Mouse (Mus musculus) small intestine, adult 2 months (tissue): Measurements from ENCODE around the gene Gm10762. TPM values are rescaled to one million over a fixed set of nuclear protein-coding genes. Genes with fewer than 3 reads are reported as not detected.

Source experiments
- H3K27ac ChIP-seq: fragments of 200-500 bp; 2 replicates; pipeline ENCODE4 v1.5.1; 2012; ENCODE audit warnings: low read depth, low read length, control low read depth, inconsistent platforms; ENCODE audit not compliant: insufficient read depth
- H3K27me3 ChIP-seq: fragments of 200-500 bp; 2 replicates; pipeline ENCODE4 v1.6.1; 2012; ENCODE audit warnings: mild to moderate bottlenecking, moderate library complexity, low read length, inconsistent platforms; ENCODE audit not compliant: control insufficient read depth, insufficient read depth
- H3K36me3 ChIP-seq: fragments of 200-500 bp; 2 replicates; pipeline ENCODE4 v1.6.1; 2012; ENCODE audit warnings: mild to moderate bottlenecking, low read length, control low read depth, inconsistent platforms; ENCODE audit not compliant: control insufficient read depth, insufficient read depth
- H3K4me1 ChIP-seq: fragments of 200-500 bp; 2 replicates; pipeline ENCODE4 v1.6.1; 2012; ENCODE audit warnings: low read length, inconsistent platforms, mixed read lengths; ENCODE audit not compliant: control insufficient read depth, insufficient read depth, insufficient read length
- H3K4me3 ChIP-seq: fragments of 200-500 bp; 2 replicates; pipeline ENCODE4 v1.5.1; 2012; ENCODE audit warnings: low read depth, mild to moderate bottlenecking, control low read depth, inconsistent platforms, low read length, moderate library complexity
- CTCF ChIP-seq: fragments of 200-500 bp; IDR thresholded peaks from 2 replicates; pipeline ENCODE4 v1.5.1; 2012; ENCODE audit warnings: low read depth, mild to moderate bottlenecking, control low read depth, inconsistent platforms, low read length, moderate library complexity, mixed read lengths; ENCODE audit not compliant: insufficient replicate concordance, insufficient read length; ENCODE audit errors: extremely low read depth
- POLR2A ChIP-seq: fragments of 200-500 bp; IDR thresholded peaks from 2 replicates; pipeline ENCODE4 v1.6.1; 2012; ENCODE audit warnings: low read depth, mild to moderate bottlenecking, control low read depth, inconsistent platforms, low read length, moderate library complexity
- WGBS: fragments of 180-500 bp; shearing (Covaris S2); methylation state at CpG from one replicate; pipeline ENCODE4 v1.1.7; 2018; 5-methylcytosine and 5-hydroxymethylcytosine counted together
- polyA plus RNA-seq: library from polyadenylated mRNA; depleted of rRNA; stranded (reverse); fragments of >200 nt; gene quantifications from 2 replicates; pipeline ENCODE4 v1.2.3, GENCODE M21; 2012

Gm10762 gene
- polyA plus RNA-seq, 1 experiment, result 2.1 TPM

GRCm38 (mm10) chr2:128968475-128969083 lies 1.1 kb upstream of the Gm10762 start:
- no peak overlapping the region for H3K4me3 ChIP-seq
- TF ChIP-seq CTCF, result no peak
- no peak for TF ChIP-seq POLR2A
- no peaks in the 10 kb centered on the region for H3K36me3 ChIP-seq
- peaks cover 2% of the 10 kb centered on the region; the same call in 1 of the 2 replicates for H3K4me1 ChIP-seq
- no peaks in the 10 kb centered on the region for H3K27me3 ChIP-seq
- H3K27ac ChIP-seq, result no peak overlapping the region

- peaks cover 2% of the 10 kb centered on the region; the same call in 1 of the 2 replicates for H3K4me1 ChIP-seq
- no peaks in the 10 kb centered on the region for H3K27me3 ChIP-seq
- H3K4me3 ChIP-seq, result peak within 1 kb of the TSS; percentile 80
- TF ChIP-seq CTCF (no peak), POLR2A (peak; percentile 98)
- H3K27ac ChIP-seq, result peak within 1 kb of the TSS; percentile 99
- WGBS, result under 1% methylated on average over 65 of the region's 65 CpGs
- no peaks in the 10 kb centered on the region for H3K36me3 ChIP-seq
Measured at GRCm38 (mm10) chr2:128966641-128967580, 614 bp downstream of the Gm10762 start, which contains the start of gene Zc3h6. TSS of gene Zc3h6 (plus strand) at chr2:128967402.

- 11% methylated on average over 6 of the region's 6 CpGs for WGBS
- Histone ChIP-seq H3K4me3 (no peak overlapping the region), H3K27ac (no peak overlapping the region), H3K27me3 (no peaks in the 10 kb centered on the region), H3K4me1 (peaks cover 2% of the 10 kb centered on the region; the same call in 1 of the 2 replicates), H3K36me3 (no peaks in the 10 kb centered on the region)
- TF ChIP-seq CTCF (no peak), POLR2A (no peak)
Measured at GRCm38 (mm10) chr2:128966236-128966635, 1.3 kb downstream of the Gm10762 start.

- H3K4me1 ChIP-seq, result peaks cover 2% of the 10 kb centered on the region; the same call in 1 of the 2 replicates
Measured at GRCm38 (mm10) chr2:128965505-128966105, 1.9 kb downstream of the Gm10762 start.

GRCm38 (mm10) chr2:128954186-128954585 lies 13.3 kb downstream of the Gm10762 start:
- no peaks in the 10 kb centered on the region; the same call in 1 of the 2 replicates for H3K27me3 ChIP-seq
- no peaks in the 10 kb centered on the region for H3K36me3 ChIP-seq
- TF ChIP-seq CTCF (no peak), POLR2A (no peak)
- no peak overlapping the region for H3K27ac ChIP-seq
- no peak overlapping the region for H3K4me3 ChIP-seq
- H3K4me1 ChIP-seq, result no peaks in the 10 kb centered on the region

More at GRCm38 (mm10) chr2:128965505-128966105, 1.9 kb downstream of the Gm10762 start:
- no peaks in the 10 kb centered on the region for H3K36me3 ChIP-seq
- whole genome bisulfite sequencing, result 86% methylated on average over 5 of the region's 5 CpGs
- no peak overlapping the region for H3K4me3 ChIP-seq
- TF ChIP-seq POLR2A (no peak), CTCF (no peak)
- no peak overlapping the region for H3K27ac ChIP-seq
- no peaks in the 10 kb centered on the region for H3K27me3 ChIP-seq

GRCm38 (mm10) chr2:128947962-128948588 lies 19.4 kb downstream of the Gm10762 start:
- H3K27me3 ChIP-seq, result no peaks in the 10 kb centered on the region
- no peaks in the 10 kb centered on the region for H3K36me3 ChIP-seq
- H3K4me3 ChIP-seq, result no peak overlapping the region
- H3K27ac ChIP-seq, result no peak overlapping the region
- H3K4me1 ChIP-seq, result no peaks in the 10 kb centered on the region
- WGBS, result 34% methylated on average over 6 of the region's 6 CpGs
- TF ChIP-seq POLR2A, result no peak
- TF ChIP-seq CTCF, result no peak
